Mouse (Mus musculus) stomach, postnatal 0 days (tissue): ENCODE measurements around the gene Zbtb20.

Experiments
- CTCF ChIP-seq: IDR thresholded peaks from 2 replicates; pipeline ENCODE4 v1.5.1; 2016; ENCODE audit warnings: antibody characterized with exemption, low read depth, mild to moderate bottlenecking, moderate library complexity
- EP300 ChIP-seq: optimal IDR thresholded peaks from 2 replicates; pipeline ENCODE3; 2016; ENCODE audit warnings: antibody characterized with exemption

DNA sequence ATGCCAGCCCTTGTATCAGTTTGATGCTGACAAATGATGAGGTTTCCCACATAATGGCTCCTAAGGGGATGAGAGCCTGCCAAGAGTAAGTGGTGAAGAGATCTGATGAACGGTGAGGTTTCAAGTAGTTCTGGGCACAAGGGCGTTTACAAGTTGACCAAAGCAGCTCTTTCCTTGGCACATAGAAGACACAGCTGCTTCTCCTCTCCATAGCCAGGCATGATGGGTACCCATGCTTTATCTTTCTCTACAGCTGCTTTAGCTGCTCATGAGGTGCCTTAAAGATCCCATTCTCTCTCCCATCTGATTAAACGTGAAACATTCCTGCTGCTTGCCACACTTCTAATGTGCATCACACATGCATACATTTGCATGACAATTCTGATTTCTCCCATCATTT is 595.4 kb downstream of the Zbtb20 start:
- TF ChIP-seq CTCF (no peak), EP300 (no peak)
